Mouse (Mus musculus) kidney, embryonic 16.5 days (tissue): ENCODE measurements at regions not wholly inside any gene's neighbourhood (a gene's known extent, or its start where the extent isn't known, plus 50 kb on each side); places are given as distances from the start of the nearest gene placed in this dataset.

Experiments used
- ATAC-seq: fragments of 200-750 bp; cut with Nextera tagmentation; 2 replicates; pipeline ENCODE4 v1.8.0; 2017; ENCODE audit warnings: moderate TSS enrichment; ENCODE audit not compliant: low FRiP score, low TSS enrichment
- H3K27ac ChIP-seq: fragments of 300-500 bp; sonication (generic); 2 replicates; pipeline ENCODE4 v1.5.1; 2014; ENCODE audit warnings: low read length
- H3K27me3 ChIP-seq: fragments of 300-500 bp; sonication (generic); 2 replicates; pipeline ENCODE4 v1.6.1; 2014; ENCODE audit warnings: low read length, control low read depth, mixed read lengths; ENCODE audit not compliant: insufficient read depth
- H3K36me3 ChIP-seq: fragments of 300-500 bp; sonication (generic); 2 replicates; pipeline ENCODE4 v1.6.1; 2014; ENCODE audit warnings: low read length, control low read depth, mixed read lengths; ENCODE audit not compliant: insufficient read depth
- H3K4me1 ChIP-seq: fragments of 300-500 bp; sonication (generic); 2 replicates; pipeline ENCODE4 v1.6.1; 2014; ENCODE audit warnings: low read length, control low read depth, mixed read lengths; ENCODE audit not compliant: insufficient read depth
- H3K4me2 ChIP-seq: fragments of 300-500 bp; sonication (generic); replicated peaks from 2 replicates; pipeline ENCODE4 v1.6.1; 2014; ENCODE audit warnings: low read depth, low read length
- H3K4me3 ChIP-seq: fragments of 300-500 bp; sonication (generic); 2 replicates; pipeline ENCODE4 v1.5.1; 2014; ENCODE audit warnings: mild to moderate bottlenecking, low read length
- H3K9ac ChIP-seq: fragments of 300-500 bp; sonication (generic); replicated peaks from 2 replicates; pipeline ENCODE4 v1.6.1; 2014; ENCODE audit warnings: low read length
- H3K9me3 ChIP-seq: fragments of 300-500 bp; sonication (generic); 2 replicates; pipeline ENCODE4 v1.6.1; 2016; ENCODE audit warnings: low read length, control low read depth
- WGBS: fragments of 180-500 bp; shearing (Covaris S2); extraction: QIAGEN DNeasy Blood & Tissue Kit; methylation state at CpG from one replicate; pipeline ENCODE4 v1.1.7; 2014; 5-methylcytosine and 5-hydroxymethylcytosine counted together

DNA sequence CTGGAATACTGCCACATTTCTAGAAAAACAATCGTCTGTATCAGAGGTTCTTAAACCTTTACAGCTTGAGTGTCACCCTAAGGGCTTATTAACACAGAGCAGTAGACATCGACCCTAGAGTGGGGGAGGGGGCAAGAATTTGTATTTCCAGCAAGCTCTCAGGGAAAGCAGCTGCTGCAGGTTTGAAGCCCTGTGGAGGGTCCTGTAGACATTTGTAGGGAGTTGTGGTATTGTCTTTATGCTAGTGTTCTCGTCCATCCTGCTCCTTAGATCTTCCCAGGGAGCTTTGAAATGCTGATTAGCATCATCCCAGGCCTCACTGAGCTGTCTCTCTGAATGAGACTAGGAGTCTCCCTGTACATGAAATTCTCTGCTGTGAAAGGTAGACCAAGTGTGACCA, 196.0 kb downstream of the Ppp4r2 start:
- H3K27ac ChIP-seq: no peak overlapping the region
- no peaks in the 10 kb centered on the region for H3K36me3 ChIP-seq
- H3K4me1 ChIP-seq: no peaks in the 10 kb centered on the region
- ATAC-seq: no peak
- H3K9me3 ChIP-seq: 0 out of 2 replicates have a peak, but pooled peaks cover 2% of the 10 kb centered on the region
- no peaks in the 10 kb centered on the region; the same call in 1 of the 2 replicates for H3K27me3 ChIP-seq
- H3K9ac ChIP-seq: no peak overlapping the region
- WGBS: 37% methylated on average over 3 of the region's 3 CpGs
- no peak overlapping the region for H3K4me3 ChIP-seq
- no peak overlapping the region for H3K4me2 ChIP-seq

DNA sequence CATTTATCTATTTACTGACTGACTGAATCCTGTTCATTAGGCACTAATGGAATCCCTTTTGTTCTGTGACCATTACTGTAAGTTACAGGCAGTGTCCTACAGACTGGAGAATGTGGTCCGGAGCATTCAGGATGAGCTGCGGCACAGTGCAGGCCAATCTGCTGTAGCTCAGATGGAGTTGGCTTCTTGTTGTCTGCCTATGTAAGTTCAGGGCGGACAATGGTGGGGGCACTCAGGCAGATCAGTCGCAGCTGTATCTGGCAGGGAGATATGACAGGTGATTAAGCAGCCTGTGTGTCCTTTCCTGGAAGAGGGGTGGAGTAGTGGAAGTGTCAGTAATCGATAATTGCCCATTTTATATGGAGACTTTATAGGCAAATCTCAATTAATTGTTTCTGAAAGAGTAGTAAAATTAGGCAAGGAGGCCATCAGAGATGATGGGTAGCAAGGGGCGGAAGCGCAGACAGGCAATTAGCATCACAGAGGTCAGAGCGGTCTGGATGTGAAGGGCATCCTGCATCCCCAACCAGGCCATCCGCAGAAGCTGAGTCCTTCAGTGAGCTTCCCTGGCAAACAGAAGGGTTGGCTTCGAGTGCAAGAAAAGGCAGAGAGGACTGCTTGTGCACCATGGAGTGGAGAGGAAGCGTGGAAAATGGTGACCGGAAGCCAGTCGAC, 197.2 kb downstream of the Ppp4r2 start:
- Histone ChIP-seq H3K27ac (no peak overlapping the region), H3K4me2 (no peak overlapping the region), H3K27me3 (no peaks in the 10 kb centered on the region; the same call in 1 of the 2 replicates), H3K9me3 (0 out of 2 replicates have a peak, but pooled peaks cover 2% of the 10 kb centered on the region), H3K36me3 (no peaks in the 10 kb centered on the region), H3K4me3 (no peak overlapping the region), H3K9ac (no peak overlapping the region), H3K4me1 (no peaks in the 10 kb centered on the region)
- 81% methylated on average over 13 of the region's 13 CpGs for WGBS
- ATAC-seq: no peak

DNA sequence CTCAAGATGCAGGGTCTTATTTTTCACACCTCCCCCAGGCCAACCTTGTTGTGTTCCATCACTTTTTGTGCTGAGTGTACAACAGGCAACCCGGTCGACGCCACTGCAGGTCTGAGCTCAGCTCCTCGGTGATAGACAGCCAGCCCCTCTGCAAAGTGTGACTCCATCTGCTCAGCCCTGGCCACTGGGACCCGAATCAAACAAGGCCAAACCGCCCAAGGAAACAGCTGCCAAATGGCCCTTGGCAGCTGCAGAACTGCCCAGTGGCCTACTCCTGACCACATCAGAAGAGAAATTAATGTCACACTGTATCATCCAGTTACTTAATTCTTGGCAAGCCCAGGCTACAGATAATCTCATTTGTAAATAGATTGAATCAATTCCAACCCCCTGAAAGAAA, 213.3 kb downstream of the Ppp4r2 start:
- H3K9ac ChIP-seq: no peak overlapping the region
- 39% methylated on average over 6 of the region's 6 CpGs for WGBS
- H3K9me3 ChIP-seq: no peaks in the 10 kb centered on the region
- no peak for ATAC-seq
- H3K4me2 ChIP-seq: no peak overlapping the region
- H3K4me3 ChIP-seq: no peak overlapping the region
- H3K27me3 ChIP-seq: no peaks in the 10 kb centered on the region
- no peaks in the 10 kb centered on the region for H3K36me3 ChIP-seq
- no peak overlapping the region for H3K27ac ChIP-seq
- peaks cover 8% of the 10 kb centered on the region; the same call in 1 of the 2 replicates for H3K4me1 ChIP-seq

DNA sequence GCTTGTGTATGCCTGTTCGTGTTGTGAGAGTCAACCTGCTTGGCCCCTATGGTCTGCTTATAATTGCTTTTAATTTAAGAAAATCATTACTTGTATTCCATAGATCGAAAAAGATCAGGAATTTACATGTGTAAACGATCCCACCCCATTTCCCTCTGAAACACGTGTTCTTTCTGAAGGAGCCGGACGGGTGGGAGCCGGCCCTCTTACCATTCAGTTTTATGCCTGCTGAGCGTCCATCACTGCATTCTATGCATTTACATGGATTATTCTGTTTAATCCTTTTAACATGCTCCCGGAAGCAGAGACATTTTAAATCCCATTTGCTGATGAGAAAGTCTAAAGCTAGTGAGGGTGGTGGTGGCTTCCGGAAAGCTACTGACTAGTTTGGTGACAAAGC, 213.8 kb downstream of the Ppp4r2 start:
- WGBS: 81% methylated on average over 10 of the region's 10 CpGs
- H3K27me3 ChIP-seq: no peaks in the 10 kb centered on the region
- peaks cover 8% of the 10 kb centered on the region; the same call in 1 of the 2 replicates for H3K4me1 ChIP-seq
- H3K4me3 ChIP-seq: no peak overlapping the region
- no peak overlapping the region for H3K9ac ChIP-seq
- no peak for ATAC-seq
- H3K9me3 ChIP-seq: no peaks in the 10 kb centered on the region
- no peaks in the 10 kb centered on the region for H3K36me3 ChIP-seq
- H3K27ac ChIP-seq: no peak overlapping the region
- H3K4me2 ChIP-seq: no peak overlapping the region

DNA sequence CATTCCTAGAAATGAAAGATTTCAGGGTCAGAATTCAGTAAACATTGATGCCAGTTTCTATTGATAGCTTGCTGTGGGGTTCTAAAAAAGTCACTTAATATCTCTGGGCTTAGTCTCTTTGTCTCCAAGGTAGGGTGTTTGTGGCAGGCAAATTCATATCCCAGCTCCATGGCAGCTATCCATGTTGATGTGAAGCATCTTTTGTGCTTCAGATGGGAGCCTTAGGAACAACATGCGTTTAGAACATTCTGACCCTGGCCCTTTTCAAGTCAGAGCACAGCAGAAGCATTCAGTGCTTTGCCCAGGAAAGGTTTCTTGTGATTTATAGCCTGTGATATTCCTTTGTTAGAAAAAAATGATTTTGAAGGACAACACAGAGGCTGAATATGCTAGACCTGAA, 215.0 kb downstream of the Ppp4r2 start:
- no peak for ATAC-seq
- 27% methylated on average over 1 of the region's 1 CpGs for WGBS
- Histone ChIP-seq H3K36me3 (no peaks in the 10 kb centered on the region), H3K4me2 (no peak overlapping the region), H3K27me3 (no peaks in the 10 kb centered on the region), H3K9ac (no peak overlapping the region), H3K27ac (no peak overlapping the region), H3K4me3 (no peak overlapping the region), H3K9me3 (no peaks in the 10 kb centered on the region), H3K4me1 (peaks cover 8% of the 10 kb centered on the region; the same call in 1 of the 2 replicates)

DNA sequence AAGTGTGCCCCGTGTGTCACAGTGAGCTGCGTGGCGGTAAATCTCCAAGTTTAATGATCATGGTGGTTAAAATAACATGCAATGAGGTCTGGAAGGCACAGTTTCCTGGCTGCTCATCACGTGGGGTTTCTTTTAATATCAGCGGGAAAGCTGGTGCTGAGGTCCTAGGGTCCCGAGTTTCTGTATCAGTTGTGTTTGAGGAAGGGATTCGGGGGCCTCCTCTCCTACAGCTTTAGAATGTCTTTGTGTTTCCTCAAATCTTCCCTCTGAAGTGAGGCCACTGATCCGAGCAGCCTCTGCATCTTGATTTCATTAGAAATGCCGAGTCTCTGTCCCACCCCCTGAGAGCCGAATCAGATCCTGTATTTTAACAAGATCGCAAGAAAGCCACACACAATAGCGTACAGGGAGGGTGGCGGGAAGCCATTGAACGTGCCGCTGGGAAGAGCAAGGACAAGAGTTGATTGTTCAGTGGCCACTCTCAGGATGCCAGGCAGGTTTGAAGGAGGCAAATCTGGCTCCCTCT, 215.5 kb downstream of the Ppp4r2 start:
- H3K27me3 ChIP-seq: no peaks in the 10 kb centered on the region
- no peaks in the 10 kb centered on the region for H3K9me3 ChIP-seq
- H3K4me2 ChIP-seq: peak overlapping the region; percentile 17; the same call in 1 of the 2 replicates
- H3K9ac ChIP-seq: 0 out of 2 replicates have a peak overlapping the region, but pooled peaks have one; percentile 39
- H3K4me1 ChIP-seq: peaks cover 8% of the 10 kb centered on the region; the same call in 1 of the 2 replicates
- ATAC-seq: peak; percentile 23; the same call in 1 of the 2 replicates
- no peak overlapping the region for H3K27ac ChIP-seq
- H3K4me3 ChIP-seq: no peak overlapping the region
- no peaks in the 10 kb centered on the region for H3K36me3 ChIP-seq
- 23% methylated on average over 15 of the region's 15 CpGs for WGBS

DNA sequence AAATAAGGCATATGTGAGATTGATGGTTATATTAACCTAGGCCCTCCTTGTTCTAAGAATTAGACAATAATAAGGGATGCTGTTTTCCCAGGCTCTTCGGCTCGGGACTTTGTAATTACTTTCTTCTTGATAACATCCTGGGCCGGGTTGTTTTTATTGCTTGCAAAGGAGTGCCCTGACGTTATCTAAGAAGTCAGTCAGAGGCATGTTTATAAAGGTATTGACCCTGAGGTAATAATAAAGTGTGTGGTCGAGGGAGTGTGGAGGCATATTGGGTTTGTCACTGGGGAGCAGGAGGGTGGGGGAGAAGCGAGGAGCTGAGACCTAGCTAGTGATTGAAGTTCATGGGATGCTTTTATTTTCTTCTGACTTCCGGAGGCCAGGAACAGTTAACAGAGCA, 221.5 kb downstream of the Ppp4r2 start:
- no peaks in the 10 kb centered on the region for H3K36me3 ChIP-seq
- H3K9ac ChIP-seq: no peak overlapping the region
- H3K9me3 ChIP-seq: no peaks in the 10 kb centered on the region
- peak; percentile 31; the same call in 1 of the 2 replicates for ATAC-seq
- no peaks in the 10 kb centered on the region for H3K27me3 ChIP-seq
- H3K4me1 ChIP-seq: 0 out of 2 replicates have a peak, but pooled peaks cover 3% of the 10 kb centered on the region
- H3K4me3 ChIP-seq: no peak overlapping the region
- no peak overlapping the region for H3K27ac ChIP-seq
- WGBS: 11% methylated on average over 7 of the region's 7 CpGs
- H3K4me2 ChIP-seq: no peak overlapping the region

DNA sequence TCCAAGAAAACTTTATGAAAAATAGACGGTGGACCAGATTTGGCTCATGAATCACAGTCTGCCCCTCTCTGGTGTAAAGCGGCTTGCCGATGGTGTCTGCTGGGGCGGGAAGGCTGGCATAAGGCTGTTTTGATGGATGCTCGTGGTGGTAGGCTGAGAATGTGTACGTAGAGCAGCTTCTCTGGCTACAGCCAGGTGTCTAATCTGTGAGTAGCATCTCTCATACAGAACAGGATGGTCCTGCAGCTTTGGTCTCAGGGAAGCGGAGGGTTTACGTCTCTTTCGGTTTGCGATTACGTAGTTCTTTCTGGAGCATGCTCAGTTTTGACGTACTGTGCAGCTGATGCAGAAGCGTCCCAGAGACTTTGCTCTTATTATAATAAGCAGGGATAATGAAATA, 222.9 kb downstream of the Ppp4r2 start:
- Histone ChIP-seq H3K9me3 (no peaks in the 10 kb centered on the region), H3K27ac (no peak overlapping the region), H3K36me3 (no peaks in the 10 kb centered on the region), H3K4me3 (no peak overlapping the region), H3K27me3 (no peaks in the 10 kb centered on the region), H3K4me1 (0 out of 2 replicates have a peak, but pooled peaks cover 3% of the 10 kb centered on the region), H3K9ac (no peak overlapping the region), H3K4me2 (no peak overlapping the region)
- 91% methylated on average over 13 of the region's 13 CpGs for WGBS
- ATAC-seq: no peak

DNA sequence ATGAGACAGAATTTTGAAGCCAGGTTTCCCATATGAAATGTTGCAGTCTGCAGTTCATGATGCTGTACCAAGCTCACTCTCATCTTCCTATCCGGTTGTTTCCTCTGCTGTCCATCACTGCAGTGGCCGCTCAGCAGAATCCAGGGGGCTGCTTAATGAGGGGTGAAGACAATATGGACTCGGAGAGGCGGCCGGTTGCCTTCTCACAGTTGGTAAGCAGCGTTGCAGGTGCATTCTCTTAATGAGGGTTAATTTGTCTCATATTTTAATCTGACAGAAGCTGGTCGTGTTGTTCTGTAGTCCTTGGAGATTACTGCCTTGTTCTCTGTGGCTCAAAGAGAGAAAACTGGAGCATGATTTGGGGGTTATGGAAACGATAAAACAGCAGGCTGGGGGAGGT, 225.6 kb downstream of the Ppp4r2 start:
- whole genome bisulfite sequencing: 25% methylated on average over 8 of the region's 8 CpGs
- Histone ChIP-seq H3K27me3 (no peaks in the 10 kb centered on the region), H3K4me3 (no peak overlapping the region), H3K27ac (no peak overlapping the region), H3K9me3 (no peaks in the 10 kb centered on the region), H3K36me3 (no peaks in the 10 kb centered on the region), H3K4me1 (0 out of 2 replicates have a peak, but pooled peaks cover 3% of the 10 kb centered on the region), H3K4me2 (no peak overlapping the region), H3K9ac (no peak overlapping the region)
- ATAC-seq: no peak

DNA sequence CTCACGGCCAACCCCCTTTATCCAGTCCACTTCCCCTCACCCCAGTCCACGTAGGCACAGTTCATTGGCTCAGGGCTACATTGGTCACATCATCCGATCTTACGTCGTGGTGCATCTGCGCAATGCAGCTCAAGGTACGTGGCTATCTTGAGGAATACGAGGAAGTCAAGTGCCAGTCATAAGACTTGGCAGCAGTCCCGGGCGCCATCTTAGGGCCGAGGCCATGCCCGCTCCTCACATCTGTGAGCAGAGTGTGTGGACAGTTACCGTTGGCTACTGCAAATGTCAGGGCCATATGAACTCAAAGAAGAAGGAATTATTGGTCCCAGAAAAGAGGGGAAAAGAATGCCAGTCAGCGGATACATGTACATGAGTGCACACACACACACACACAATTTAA, 228.8 kb downstream of the Ppp4r2 start:
- H3K4me2 ChIP-seq: no peak overlapping the region
- H3K4me1 ChIP-seq: no peaks in the 10 kb centered on the region
- H3K27ac ChIP-seq: no peak overlapping the region
- H3K27me3 ChIP-seq: no peaks in the 10 kb centered on the region
- no peak overlapping the region for H3K4me3 ChIP-seq
- no peak overlapping the region for H3K9ac ChIP-seq
- no peaks in the 10 kb centered on the region for H3K9me3 ChIP-seq
- ATAC-seq: no peak
- 95% methylated on average over 14 of the region's 14 CpGs for WGBS
- no peaks in the 10 kb centered on the region for H3K36me3 ChIP-seq
